Mouse (Mus musculus): Measurements from ENCODE around the gene Srsf11. TPM values are rescaled to one million over a fixed set of nuclear protein-coding genes. Genes with fewer than 3 reads are reported as not detected.

Gene Srsf11
- polyA plus RNA-seq, 1 experiment from 2014 or later: 146 TPM

- H3K4me2 ChIP-seq (replicated peaks; ENCODE audit: low read depth): no peak overlapping the region
- no peak for ATAC-seq (ENCODE audit: low FRiP score, low TSS enrichment)
- WGBS: 36% methylated on average over 1 of the region's 1 CpGs
These were observed 26.6 kb downstream of the Srsf11 start for GRCm38 (mm10) chr3:158009762-158010320.

GRCm38 (mm10) chr3:158008647-158009046 is 27.8 kb downstream of the Srsf11 start:
- H3K4me2 ChIP-seq (replicated peaks; ENCODE audit: low read depth): no peak overlapping the region
- H3K4me1 ChIP-seq (replicated peaks; ENCODE audit: control insufficient read depth, insufficient read depth): no peaks in the 10 kb centered on the region
- TF ChIP-seq EP300 (optimal IDR thresholded peaks at IDR 0.05) (no peak), CTCF (IDR thresholded peaks at IDR 0.05; ENCODE audit: low read depth) (no peak)
- H3K9ac ChIP-seq (ENCODE audit: low read length): no peak overlapping the region
- H3K36me3 ChIP-seq (ENCODE audit: control insufficient read depth, insufficient read depth, low read length): peaks cover 6% of the 10 kb centered on the region; the same call in 1 of the 2 replicates
- H3K4me3 ChIP-seq (ENCODE audit: low read depth, low read length): no peak overlapping the region
- no peaks in the 10 kb centered on the region for H3K9me3 ChIP-seq (ENCODE audit: control insufficient read depth, low read length)
- 54% methylated on average over 1 of the region's 1 CpGs for WGBS
- ATAC-seq (ENCODE audit: low FRiP score, low TSS enrichment) (no peak), DNase-seq (ENCODE audit: low spot score) (no peak)
- H3K27me3 ChIP-seq (ENCODE audit: control insufficient read depth, insufficient read depth, low read length): no peaks in the 10 kb centered on the region
- no peak overlapping the region for H3K27ac ChIP-seq (replicated peaks)

More at GRCm38 (mm10) chr3:158009762-158010320, 26.6 kb downstream of the Srsf11 start:
- Histone ChIP-seq H3K27me3 (ENCODE audit: control insufficient read depth, insufficient read depth, low read length) (no peaks in the 10 kb centered on the region), H3K36me3 (ENCODE audit: control insufficient read depth, insufficient read depth, low read length) (peaks cover 10% of the 10 kb centered on the region), H3K9me3 (ENCODE audit: control insufficient read depth, low read length) (no peaks in the 10 kb centered on the region), H3K4me1 (replicated peaks; ENCODE audit: control insufficient read depth, insufficient read depth) (no peaks in the 10 kb centered on the region), H3K9ac (ENCODE audit: low read length) (no peak overlapping the region), H3K4me3 (ENCODE audit: low read depth, low read length) (no peak overlapping the region), H3K27ac (replicated peaks) (no peak overlapping the region)
- no peak for TF ChIP-seq EP300 (optimal IDR thresholded peaks at IDR 0.05)
- no peak for TF ChIP-seq CTCF (IDR thresholded peaks at IDR 0.05; ENCODE audit: low read depth)
- DNase-seq (ENCODE audit: low spot score): no peak

- Histone ChIP-seq H3K27ac (replicated peaks) (no peak overlapping the region), H3K4me1 (replicated peaks; ENCODE audit: control insufficient read depth, insufficient read depth) (no peaks in the 10 kb centered on the region), H3K4me3 (ENCODE audit: low read depth, low read length) (no peak overlapping the region), H3K27me3 (ENCODE audit: control insufficient read depth, insufficient read depth, low read length) (no peaks in the 10 kb centered on the region), H3K4me2 (replicated peaks; ENCODE audit: low read depth) (no peak overlapping the region), H3K9me3 (ENCODE audit: control insufficient read depth, low read length) (no peaks in the 10 kb centered on the region), H3K36me3 (ENCODE audit: control insufficient read depth, insufficient read depth, low read length) (peaks cover 2% of the 10 kb centered on the region; the same call in 1 of the 2 replicates), H3K9ac (ENCODE audit: low read length) (no peak overlapping the region)
- TF ChIP-seq EP300 (optimal IDR thresholded peaks at IDR 0.05) (no peak), CTCF (IDR thresholded peaks at IDR 0.05; ENCODE audit: low read depth) (no peak)
- 83% methylated on average over 1 of the region's 1 CpGs for WGBS
- no peak for ATAC-seq (ENCODE audit: low FRiP score, low TSS enrichment)
- no peak for DNase-seq (ENCODE audit: low spot score)
These were observed 37.6 kb downstream of the Srsf11 start for GRCm38 (mm10) chr3:157998742-157999369.

- H3K36me3 ChIP-seq (ENCODE audit: control insufficient read depth, insufficient read depth, low read length): peaks cover 2% of the 10 kb centered on the region; the same call in 1 of the 2 replicates
- H3K27ac ChIP-seq (replicated peaks): no peak overlapping the region
- H3K4me1 ChIP-seq (replicated peaks; ENCODE audit: control insufficient read depth, insufficient read depth): no peaks in the 10 kb centered on the region
- no peak overlapping the region for H3K4me3 ChIP-seq (ENCODE audit: low read depth, low read length)
- H3K4me2 ChIP-seq (replicated peaks; ENCODE audit: low read depth): no peak overlapping the region
- ATAC-seq (ENCODE audit: low FRiP score, low TSS enrichment) (no peak), DNase-seq (ENCODE audit: low spot score) (no peak)
- H3K27me3 ChIP-seq (ENCODE audit: control insufficient read depth, insufficient read depth, low read length): no peaks in the 10 kb centered on the region
- TF ChIP-seq CTCF (IDR thresholded peaks at IDR 0.05; ENCODE audit: low read depth) (no peak), EP300 (optimal IDR thresholded peaks at IDR 0.05) (no peak)
- 91% methylated on average over 2 of the region's 2 CpGs for WGBS
- H3K9ac ChIP-seq (ENCODE audit: low read length): no peak overlapping the region
- no peaks in the 10 kb centered on the region for H3K9me3 ChIP-seq (ENCODE audit: control insufficient read depth, low read length)
These were observed 40.7 kb downstream of the Srsf11 start for GRCm38 (mm10) chr3:157995726-157996125.

- Histone ChIP-seq H3K36me3 (ENCODE audit: control insufficient read depth, insufficient read depth, low read length) (peaks cover 2% of the 10 kb centered on the region; the same call in 1 of the 2 replicates), H3K9ac (ENCODE audit: low read length) (no peak overlapping the region), H3K4me2 (replicated peaks; ENCODE audit: low read depth) (no peak overlapping the region), H3K4me1 (replicated peaks; ENCODE audit: control insufficient read depth, insufficient read depth) (no peaks in the 10 kb centered on the region), H3K27me3 (ENCODE audit: control insufficient read depth, insufficient read depth, low read length) (no peaks in the 10 kb centered on the region), H3K27ac (replicated peaks) (no peak overlapping the region), H3K4me3 (ENCODE audit: low read depth, low read length) (no peak overlapping the region), H3K9me3 (ENCODE audit: control insufficient read depth, low read length) (no peaks in the 10 kb centered on the region)
- peak; percentile 63 for ATAC-seq (ENCODE audit: low FRiP score, low TSS enrichment)
- TF ChIP-seq CTCF (IDR thresholded peaks at IDR 0.05; ENCODE audit: low read depth) (no peak), EP300 (optimal IDR thresholded peaks at IDR 0.05) (no peak)
- peak; percentile 19 for DNase-seq (ENCODE audit: low spot score)
These were observed 43.1 kb downstream of the Srsf11 start for GRCm38 (mm10) chr3:157993322-157993721.

GRCm38 (mm10) chr3:157979619-157980018 is 56.8 kb downstream of the Srsf11 start:
- no peaks in the 10 kb centered on the region for H3K36me3 ChIP-seq (ENCODE audit: control insufficient read depth, insufficient read depth, low read length)
- ATAC-seq (ENCODE audit: low FRiP score, low TSS enrichment) (no peak), DNase-seq (ENCODE audit: low spot score) (no peak)
- H3K27me3 ChIP-seq (ENCODE audit: control insufficient read depth, insufficient read depth, low read length): no peaks in the 10 kb centered on the region
- H3K4me3 ChIP-seq (ENCODE audit: low read depth, low read length): no peak overlapping the region
- H3K27ac ChIP-seq (replicated peaks): no peak overlapping the region
- TF ChIP-seq EP300 (optimal IDR thresholded peaks at IDR 0.05) (no peak), CTCF (IDR thresholded peaks at IDR 0.05; ENCODE audit: low read depth) (no peak)
- H3K4me2 ChIP-seq (replicated peaks; ENCODE audit: low read depth): no peak overlapping the region
- no peaks in the 10 kb centered on the region for H3K9me3 ChIP-seq (ENCODE audit: control insufficient read depth, low read length)
- H3K4me1 ChIP-seq (replicated peaks; ENCODE audit: control insufficient read depth, insufficient read depth): no peaks in the 10 kb centered on the region
- no peak overlapping the region for H3K9ac ChIP-seq (ENCODE audit: low read length)

Data from stomach, postnatal 0 days (tissue).